Mouse (Mus musculus) limb, embryonic 13.5 days (tissue): Measurements from ENCODE around the gene Anxa11. TPM values are rescaled to one million over a fixed set of nuclear protein-coding genes. Genes with fewer than 3 reads are reported as not detected.
"Not testable (repeated sequence)": the region's sequence is repeated elsewhere in the genome, so short reads cannot be mapped to it uniquely, and the experiment has no call there.

ENCODE experiments used
- ATAC-seq: fragments of 200-750 bp; cut with Nextera tagmentation; 2 replicates; pipeline ENCODE4 v1.8.0; 2017; ENCODE audit warnings: low read depth, moderate number of reproducible peaks, moderate TSS enrichment; ENCODE audit not compliant: low FRiP score
- H3K27ac ChIP-seq: fragments of 300-500 bp; sonication (generic); 2 replicates; pipeline ENCODE4 v1.5.1; 2015; ENCODE audit warnings: inconsistent platforms, mild to moderate bottlenecking, moderate library complexity
- H3K27me3 ChIP-seq: fragments of 300-500 bp; sonication (generic); 2 replicates; pipeline ENCODE4 v1.6.1; 2015; ENCODE audit warnings: mild to moderate bottlenecking, inconsistent platforms
- H3K36me3 ChIP-seq: fragments of 300-500 bp; sonication (generic); 2 replicates; pipeline ENCODE4 v1.6.1; 2015; ENCODE audit warnings: inconsistent platforms, mild to moderate bottlenecking, moderate library complexity
- H3K4me1 ChIP-seq: fragments of 300-500 bp; sonication (generic); 2 replicates; pipeline ENCODE4 v1.6.1; 2015; ENCODE audit warnings: inconsistent platforms
- H3K4me2 ChIP-seq: fragments of 300-500 bp; sonication (generic); replicated peaks from 2 replicates; pipeline ENCODE4 v1.6.1; 2015; ENCODE audit warnings: inconsistent platforms, mild to moderate bottlenecking, moderate library complexity
- H3K4me3 ChIP-seq: fragments of 300-500 bp; sonication (generic); 2 replicates; pipeline ENCODE4 v1.5.1; 2015; ENCODE audit warnings: moderate library complexity, mild to moderate bottlenecking, inconsistent platforms
- H3K9ac ChIP-seq: fragments of 300-500 bp; sonication (generic); 2 replicates; pipeline ENCODE4 v1.6.1; 2015; ENCODE audit warnings: mild to moderate bottlenecking, inconsistent platforms
- H3K9me3 ChIP-seq: fragments of 300-500 bp; sonication (generic); 2 replicates; pipeline ENCODE4 v1.6.1; 2016; ENCODE audit warnings: inconsistent platforms
- WGBS: fragments of 180-500 bp; shearing (Covaris S2); methylation state at CpG from one replicate; pipeline ENCODE4 v1.1.7; 2015; 5-methylcytosine and 5-hydroxymethylcytosine counted together
- polyA plus RNA-seq: library from polyadenylated mRNA; unstranded; fragments of >200 nt; fragmentation: Nextera tagmentation; extraction: Ambion mirVana; gene quantifications from 2 replicates; pipeline ENCODE4 v1.2.1, GENCODE M21; 2015

The Anxa11 gene
- polyA plus RNA-seq, 1 experiment from 2014 or later, result 13.0 TPM

DNA sequence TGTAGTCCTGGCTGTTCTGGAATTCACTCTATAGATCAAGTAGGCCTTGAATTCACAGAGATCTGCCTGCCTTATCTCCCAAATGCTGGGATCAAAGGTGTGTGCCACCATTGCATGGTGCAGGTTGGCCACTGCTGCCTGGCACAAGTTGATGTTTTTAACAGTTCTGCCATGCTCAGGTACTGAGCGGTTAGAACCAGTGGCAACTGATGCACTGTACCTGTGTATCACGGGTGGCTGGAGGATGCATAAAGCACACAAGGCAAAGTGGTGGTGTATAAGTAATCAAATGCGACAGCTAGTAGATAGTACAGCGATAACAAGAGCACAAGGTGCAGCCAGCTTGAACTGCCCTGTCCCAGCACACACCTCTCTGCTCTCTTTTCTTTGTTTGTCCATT is 2.4 kb downstream of the Anxa11 start:
- Histone ChIP-seq H3K9me3 (no peaks in the 10 kb centered on the region), H3K4me1 (peaks cover 19% of the 10 kb centered on the region), H3K27ac (no peak overlapping the region), H3K4me2 (no peak overlapping the region), H3K36me3 (no peaks in the 10 kb centered on the region), H3K4me3 (no peak overlapping the region), H3K9ac (no peak overlapping the region), H3K27me3 (peaks cover 39% of the 10 kb centered on the region)
- 94% methylated on average over 4 of the region's 4 CpGs for WGBS
- no peak for ATAC-seq

DNA sequence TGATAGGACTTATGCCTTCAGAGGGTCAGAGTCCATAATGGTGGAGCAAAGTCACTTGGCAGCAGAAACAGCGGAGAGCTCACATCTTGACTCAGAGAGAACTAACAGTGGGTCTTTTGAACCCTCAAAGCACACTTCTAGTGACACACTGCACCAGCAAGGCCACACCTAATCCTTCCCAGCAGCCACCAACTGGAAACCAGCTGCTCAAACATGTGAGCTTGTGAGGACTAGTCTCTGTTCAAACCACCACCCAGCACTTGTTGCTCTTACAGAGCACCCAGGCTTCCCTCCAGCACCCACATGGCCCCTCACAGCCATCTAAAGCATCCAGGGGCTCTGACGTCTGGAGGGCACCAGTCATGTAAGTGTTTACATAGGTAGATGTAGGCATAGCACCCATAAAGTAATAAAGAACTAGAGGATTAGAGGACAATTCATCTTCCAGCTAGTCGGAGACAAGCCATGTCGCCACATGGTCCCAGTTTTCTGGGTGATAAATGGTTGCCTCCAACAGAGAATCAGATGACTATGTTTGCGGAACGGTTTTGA is 4.0 kb downstream of the Anxa11 start:
- H3K4me1 ChIP-seq, result peaks cover 19% of the 10 kb centered on the region
- ATAC-seq, result no peak
- no peak overlapping the region for H3K27ac ChIP-seq
- H3K9ac ChIP-seq, result no peak overlapping the region
- H3K36me3 ChIP-seq, result no peaks in the 10 kb centered on the region
- no peak overlapping the region for H3K4me3 ChIP-seq
- no peak overlapping the region for H3K4me2 ChIP-seq
- no peaks in the 10 kb centered on the region for H3K9me3 ChIP-seq
- peaks cover 33% of the 10 kb centered on the region for H3K27me3 ChIP-seq
- WGBS, result 71% methylated on average over 6 of the region's 6 CpGs

DNA sequence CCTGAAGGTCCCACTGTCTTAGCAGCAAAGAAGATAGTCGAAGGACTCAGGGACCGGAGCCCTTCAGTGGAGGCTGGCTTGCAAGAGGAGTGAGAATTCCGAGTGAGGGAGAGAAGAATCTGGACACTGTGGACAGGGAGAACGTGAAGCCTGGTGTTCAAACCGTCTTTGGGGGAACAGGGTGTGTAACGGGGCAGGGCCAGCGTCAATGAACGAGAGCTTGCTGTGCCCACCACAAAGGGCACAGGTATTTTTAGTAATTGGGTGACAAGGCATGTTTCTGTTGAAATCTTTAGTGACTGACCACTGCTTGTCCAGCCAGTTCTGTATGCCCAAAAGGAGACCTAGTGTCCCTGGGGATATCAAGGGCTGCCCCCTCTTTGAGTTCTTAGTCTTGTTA is 4.6 kb downstream of the Anxa11 start:
- WGBS, result 82% methylated on average over 8 of the region's 8 CpGs
- Histone ChIP-seq H3K36me3 (no peaks in the 10 kb centered on the region), H3K9me3 (no peaks in the 10 kb centered on the region), H3K4me3 (no peak overlapping the region), H3K27ac (no peak overlapping the region), H3K4me2 (no peak overlapping the region), H3K27me3 (peaks cover 29% of the 10 kb centered on the region), H3K9ac (no peak overlapping the region), H3K4me1 (peaks cover 18% of the 10 kb centered on the region)
- no peak for ATAC-seq

DNA sequence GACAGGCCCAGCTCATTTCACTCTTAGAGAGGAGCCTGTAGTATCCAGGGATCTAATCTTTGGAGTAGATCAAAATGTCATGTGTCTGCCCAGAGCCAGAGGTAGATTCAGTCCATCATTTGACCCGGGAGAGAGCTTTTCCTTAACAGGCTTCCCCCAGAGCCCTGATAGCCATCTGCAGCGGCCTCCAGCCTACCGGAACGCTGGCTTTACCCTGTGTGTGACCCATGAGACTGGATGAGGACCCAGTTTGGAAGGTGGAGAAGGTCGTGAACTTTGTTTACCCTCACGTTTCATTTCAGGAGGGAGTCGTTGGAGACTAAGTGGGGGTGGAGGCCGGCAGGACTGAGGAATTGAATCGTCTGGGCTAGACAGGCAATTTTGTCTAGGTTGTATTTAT is 5.7 kb downstream of the Anxa11 start:
- no peak for ATAC-seq

DNA sequence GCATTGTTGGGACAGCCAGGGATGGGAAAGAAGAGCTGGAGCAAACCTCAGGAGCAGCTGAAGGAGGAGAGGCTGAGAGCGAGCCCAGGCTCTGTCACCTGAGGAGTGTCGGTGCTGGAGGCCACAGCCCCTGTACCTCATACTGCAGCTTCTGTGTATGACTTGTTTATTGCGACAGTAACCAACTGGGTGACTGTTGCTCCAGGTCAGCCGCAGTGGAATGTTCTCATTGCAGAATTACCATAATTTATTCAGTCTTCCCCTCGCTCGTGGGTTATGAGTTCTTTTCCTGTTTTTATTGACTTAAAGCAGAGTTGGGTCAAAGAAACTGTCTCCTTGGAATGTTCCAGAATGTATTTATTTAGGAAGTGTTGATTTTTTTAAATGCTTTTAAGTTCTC is 6.3 kb downstream of the Anxa11 start:
- WGBS, result 71% methylated on average over 6 of the region's 6 CpGs
- no peaks in the 10 kb centered on the region for H3K9me3 ChIP-seq
- peaks cover 18% of the 10 kb centered on the region for H3K27me3 ChIP-seq

More for the DNA sequence above, 5.7 kb downstream of the Anxa11 start:
- Histone ChIP-seq H3K9ac (no peak overlapping the region), H3K36me3 (no peaks in the 10 kb centered on the region), H3K27ac (no peak overlapping the region), H3K4me3 (no peak overlapping the region), H3K4me1 (peaks cover 11% of the 10 kb centered on the region), H3K4me2 (no peak overlapping the region), H3K27me3 (peaks cover 24% of the 10 kb centered on the region), H3K9me3 (no peaks in the 10 kb centered on the region)
- WGBS, result 22% methylated on average over 9 of the region's 9 CpGs

DNA sequence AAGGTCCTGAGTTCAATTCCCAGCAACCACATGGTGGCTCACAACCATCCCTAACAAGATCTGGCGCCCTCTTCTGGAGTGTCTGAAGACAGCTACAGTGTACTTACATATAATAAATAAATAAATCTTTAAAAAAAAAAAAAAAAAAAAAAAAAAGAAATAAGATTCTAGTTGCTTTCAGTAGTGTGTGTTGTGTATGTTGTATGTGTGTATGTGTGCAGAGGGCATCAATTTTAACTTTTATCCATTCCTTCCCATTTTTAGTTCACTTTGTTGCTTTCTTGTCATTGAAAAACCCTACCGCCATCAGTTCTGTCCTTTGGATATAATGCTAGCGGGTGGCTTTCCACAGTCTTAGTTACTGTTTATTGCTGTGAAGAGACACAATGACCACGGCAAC is 6.8 kb downstream of the Anxa11 start:
- not testable (repeated sequence) for H3K9ac ChIP-seq, H3K4me2 ChIP-seq, H3K4me1 ChIP-seq, H3K27ac ChIP-seq, H3K36me3 ChIP-seq, H3K9me3 ChIP-seq, H3K4me3 ChIP-seq, ATAC-seq
- WGBS, result 85% methylated on average over 3 of the region's 4 CpGs
- H3K27me3 ChIP-seq, result peaks cover 14% of the 10 kb centered on the region

More for the DNA sequence above, 6.3 kb downstream of the Anxa11 start:
- H3K27ac ChIP-seq, result no peak overlapping the region
- no peaks in the 10 kb centered on the region for H3K36me3 ChIP-seq
- H3K4me2 ChIP-seq, result no peak overlapping the region
- H3K4me3 ChIP-seq, result no peak overlapping the region
- H3K9ac ChIP-seq, result no peak overlapping the region
- no peak for ATAC-seq
- H3K4me1 ChIP-seq, result peaks cover 8% of the 10 kb centered on the region

DNA sequence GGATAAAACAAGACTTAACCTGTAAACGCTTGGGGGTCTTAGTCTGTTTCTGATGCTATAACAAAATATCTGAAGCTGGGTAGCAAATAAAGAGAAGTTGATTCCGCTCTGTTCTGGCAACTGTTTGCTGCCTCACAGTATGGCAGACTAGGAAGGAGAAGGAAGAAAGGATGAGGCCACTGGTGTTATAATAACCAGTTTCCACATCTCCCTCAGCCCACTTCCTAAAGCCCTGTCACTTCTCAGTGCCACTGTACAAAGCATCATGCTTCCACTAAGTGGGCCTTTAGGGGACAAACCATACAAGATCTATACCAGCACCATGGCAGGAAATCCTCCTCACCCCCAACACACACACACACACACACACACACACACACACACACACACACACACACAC is 8.5 kb downstream of the Anxa11 start:
- Histone ChIP-seq H3K4me1 (peaks cover 11% of the 10 kb centered on the region), H3K27me3 (0 out of 2 replicates have a peak, but pooled peaks cover 2% of the 10 kb centered on the region), H3K9me3 (no peaks in the 10 kb centered on the region), H3K27ac (no peak overlapping the region), H3K9ac (no peak overlapping the region), H3K4me2 (no peak overlapping the region), H3K4me3 (no peak overlapping the region), H3K36me3 (no peaks in the 10 kb centered on the region)
- no peak for ATAC-seq
- WGBS, result 92% methylated on average over 2 of the region's 2 CpGs

DNA sequence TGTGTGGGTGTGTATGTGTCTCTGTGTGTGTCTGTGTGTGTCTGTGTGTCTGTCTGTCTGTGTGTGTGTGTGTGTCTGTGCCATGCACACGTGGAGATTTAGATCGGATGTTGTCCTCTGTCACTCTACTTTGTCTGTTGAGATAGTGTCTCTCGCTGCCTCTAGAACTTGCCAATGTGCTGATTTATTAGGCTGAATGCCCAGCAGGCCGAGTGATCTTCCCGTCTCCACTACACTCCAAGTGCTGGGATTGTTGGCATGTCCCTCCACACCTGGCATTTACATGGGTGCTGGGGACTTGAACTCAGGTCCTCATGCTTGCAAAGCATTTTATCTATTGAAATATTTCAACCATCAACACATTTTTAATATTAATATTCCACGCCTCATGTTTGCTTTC is 9.2 kb downstream of the Anxa11 start:
- Histone ChIP-seq H3K4me2 (no peak overlapping the region), H3K9ac (no peak overlapping the region), H3K36me3 (no peaks in the 10 kb centered on the region), H3K4me3 (no peak overlapping the region), H3K27ac (no peak overlapping the region), H3K4me1 (peaks cover 18% of the 10 kb centered on the region), H3K9me3 (no peaks in the 10 kb centered on the region), H3K27me3 (no peaks in the 10 kb centered on the region)
- WGBS, result 68% methylated on average over 6 of the region's 6 CpGs
- no peak for ATAC-seq

DNA sequence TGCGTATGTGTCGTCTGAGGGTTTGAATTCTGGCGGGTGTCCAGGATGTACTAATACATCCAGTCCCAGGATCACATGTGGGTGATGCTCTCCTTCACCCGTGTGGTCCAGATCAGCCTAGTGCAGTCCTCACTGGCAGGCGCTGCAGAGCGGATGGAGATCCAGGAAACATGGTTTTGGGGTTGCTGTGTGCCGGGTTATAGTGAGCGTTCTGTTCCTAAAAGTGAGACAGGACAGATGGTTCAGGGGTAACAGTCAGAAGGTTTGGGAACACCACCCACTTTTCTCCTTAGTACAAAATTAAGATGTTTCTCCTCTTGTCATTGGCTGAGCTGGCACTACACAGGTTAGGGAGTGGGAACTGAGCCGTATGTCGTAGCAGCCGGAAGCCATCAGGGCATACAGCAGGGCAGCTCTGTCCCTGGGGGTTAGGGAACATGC is 10.2 kb downstream of the Anxa11 start:
- H3K4me1 ChIP-seq, result peaks cover 16% of the 10 kb centered on the region
- ATAC-seq, result no peak
- H3K4me3 ChIP-seq, result no peak overlapping the region
- no peak overlapping the region for H3K4me2 ChIP-seq
- H3K36me3 ChIP-seq, result no peaks in the 10 kb centered on the region
- no peak overlapping the region for H3K27ac ChIP-seq
- H3K27me3 ChIP-seq, result no peaks in the 10 kb centered on the region
- H3K9ac ChIP-seq, result no peak overlapping the region
- WGBS, result 78% methylated on average over 11 of the region's 11 CpGs
- H3K9me3 ChIP-seq, result no peaks in the 10 kb centered on the region

DNA sequence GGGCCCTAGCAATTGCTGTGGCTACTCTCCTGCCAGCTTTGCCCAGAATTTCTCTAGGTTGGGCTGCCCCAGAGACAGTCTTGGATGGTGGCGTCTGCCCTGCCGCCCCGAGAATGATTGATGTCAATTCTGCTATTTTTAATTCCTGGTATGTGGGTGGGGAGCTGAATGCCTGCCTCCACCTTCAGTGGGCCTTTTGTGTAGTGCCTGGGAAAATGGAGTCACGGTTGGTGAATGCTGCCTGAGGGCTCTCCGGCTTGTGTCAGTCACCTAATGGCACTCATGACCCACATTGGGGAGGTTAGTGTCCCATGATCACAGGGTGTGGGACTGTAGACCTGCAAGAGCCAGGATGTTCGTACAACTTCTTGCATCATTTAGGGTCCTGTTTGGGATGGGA is 11.3 kb downstream of the Anxa11 start:
- H3K36me3 ChIP-seq, result no peaks in the 10 kb centered on the region
- H3K9me3 ChIP-seq, result no peaks in the 10 kb centered on the region
- peaks cover 11% of the 10 kb centered on the region for H3K4me1 ChIP-seq
- no peak for ATAC-seq
- H3K27ac ChIP-seq, result no peak overlapping the region
- H3K27me3 ChIP-seq, result no peaks in the 10 kb centered on the region
- no peak overlapping the region for H3K4me2 ChIP-seq
- WGBS, result 75% methylated on average over 6 of the region's 6 CpGs
- no peak overlapping the region for H3K4me3 ChIP-seq
- H3K9ac ChIP-seq, result no peak overlapping the region

DNA sequence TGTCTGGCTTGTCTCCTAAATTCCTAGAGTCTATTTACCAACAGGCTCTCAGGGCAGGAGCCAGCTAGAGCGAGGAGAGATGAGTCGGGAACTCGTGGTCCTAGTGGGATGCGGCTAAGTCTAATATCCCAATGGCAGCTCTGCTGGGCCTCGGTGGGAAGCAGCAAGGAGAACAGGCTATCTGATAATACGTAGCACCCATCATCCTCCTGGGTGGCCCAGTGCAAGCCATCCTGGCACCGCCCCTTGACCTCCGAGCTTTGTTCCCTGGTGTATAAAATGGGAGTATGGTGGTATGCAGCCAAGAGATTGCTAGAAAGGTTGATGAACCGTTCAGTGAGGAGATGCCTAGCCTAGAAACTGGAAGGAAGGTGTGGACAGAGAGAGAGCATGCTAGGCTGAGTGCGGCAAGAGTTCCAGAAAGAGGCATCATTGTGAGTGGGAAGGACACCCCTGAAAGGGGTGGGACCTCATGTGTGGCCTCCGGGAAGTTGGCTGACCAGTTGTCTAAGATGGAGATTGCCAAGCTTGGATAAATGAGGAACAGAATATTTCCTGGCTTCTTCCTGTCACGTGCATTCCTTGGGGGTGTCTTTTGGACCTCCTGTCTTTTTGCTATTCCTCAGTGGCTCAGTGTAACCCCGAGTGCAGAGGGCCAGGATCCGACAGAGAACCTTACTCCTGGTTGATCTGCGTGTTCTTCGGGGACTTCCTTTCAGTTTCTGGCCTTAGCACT is 11.9 kb downstream of the Anxa11 start:
- WGBS, result 89% methylated on average over 16 of the region's 16 CpGs
- Histone ChIP-seq H3K4me2 (no peak overlapping the region), H3K27ac (no peak overlapping the region), H3K9me3 (no peaks in the 10 kb centered on the region), H3K27me3 (no peaks in the 10 kb centered on the region), H3K9ac (no peak overlapping the region), H3K36me3 (no peaks in the 10 kb centered on the region), H3K4me1 (peaks cover 11% of the 10 kb centered on the region), H3K4me3 (no peak overlapping the region)
- no peak for ATAC-seq

DNA sequence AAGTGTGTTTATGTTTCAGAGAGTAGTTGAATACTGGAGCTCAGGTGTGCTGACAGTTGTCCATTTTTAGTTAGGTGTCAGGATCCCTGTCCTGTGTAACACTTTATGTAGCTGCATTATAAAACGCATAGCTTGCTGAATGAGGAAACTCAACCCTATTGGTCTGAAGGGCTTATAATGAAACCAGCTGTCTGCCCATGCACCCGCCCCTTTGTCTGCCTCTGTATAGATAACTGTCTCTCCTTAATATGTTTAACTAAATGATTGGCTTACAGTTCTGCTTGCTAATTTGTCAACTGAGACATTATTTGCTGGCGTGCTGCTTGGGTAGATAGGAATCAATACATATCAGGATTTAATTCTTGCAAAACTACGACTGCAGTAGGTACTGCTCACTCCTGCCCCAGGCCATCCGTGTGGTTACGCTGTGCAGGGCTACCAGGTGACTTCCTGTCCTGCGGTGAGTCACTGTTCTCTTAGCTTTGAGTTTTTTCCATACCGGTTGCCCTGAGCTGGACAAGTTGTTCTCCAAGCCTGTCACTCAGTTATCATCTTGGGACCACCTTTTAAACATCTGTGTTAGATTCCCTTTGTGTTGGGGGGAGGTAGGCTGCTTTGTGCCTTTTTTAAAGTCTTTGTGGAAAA is 13.4 kb downstream of the Anxa11 start:
- Histone ChIP-seq H3K4me3 (no peak overlapping the region), H3K27me3 (no peaks in the 10 kb centered on the region), H3K4me2 (no peak overlapping the region), H3K9ac (no peak overlapping the region), H3K4me1 (peaks cover 11% of the 10 kb centered on the region), H3K36me3 (no peaks in the 10 kb centered on the region), H3K9me3 (no peaks in the 10 kb centered on the region), H3K27ac (no peak overlapping the region)
- WGBS, result 49% methylated on average over 8 of the region's 8 CpGs
- ATAC-seq, result no peak
